Mouse (Mus musculus) kidney, postnatal 36 days (tissue): ENCODE data around the gene Fam180a.

ENCODE experiments used
- DNase-seq, 2 experiments: peaks; one replicate each; pipeline ENCODE4 v3.0.0; 2021 to 2022; ENCODE audit warnings: mixed read lengths in 2 of 2

Gene Fam180a

DNA sequence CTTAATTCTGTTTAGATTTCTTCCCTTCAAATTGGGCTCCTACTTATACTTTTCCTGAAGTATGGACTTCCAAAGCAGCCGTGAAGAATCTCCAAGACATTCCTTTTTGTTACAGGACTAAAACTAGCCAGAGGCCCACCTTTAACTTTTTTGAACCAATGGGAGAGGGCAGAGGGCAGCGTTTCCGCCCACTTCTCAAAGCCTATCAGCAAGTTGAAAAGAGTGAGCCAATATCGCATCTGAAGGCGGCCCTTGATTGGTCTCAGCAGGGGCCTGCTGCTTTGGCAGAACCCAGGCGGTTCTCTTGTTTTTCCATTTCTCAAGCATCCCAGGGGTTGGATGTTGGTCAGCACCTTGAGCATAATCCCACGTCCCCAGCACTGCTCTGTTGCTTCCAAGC, 17.9 kb downstream of the Fam180a start, which contains the start of gene Slc13a4:
Slc13a4 (minus strand) TSS at position 95 of the 400 bp plus-strand sequence.
- no peak for DNase-seq

DNA sequence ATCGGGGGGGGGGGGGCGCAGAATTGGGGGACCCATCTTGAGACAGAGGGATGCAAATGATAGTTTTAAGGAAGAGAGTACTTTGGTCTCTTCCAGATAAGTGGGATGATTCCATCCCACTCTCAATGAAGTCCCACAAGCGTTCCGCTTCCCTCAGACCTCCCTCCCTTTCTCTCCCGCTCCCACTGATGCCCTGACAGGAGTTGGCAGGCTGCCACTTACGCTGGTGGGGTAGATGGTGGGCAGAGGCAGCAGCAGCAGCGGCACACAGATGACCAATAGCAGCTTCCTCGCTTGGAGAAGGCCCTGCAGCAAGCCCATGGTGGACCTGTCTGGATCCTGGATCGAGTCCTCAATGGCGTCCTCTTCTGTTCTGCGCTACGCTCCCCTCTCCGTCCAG, 18.8 kb downstream of the Fam180a start:
- DNase-seq = no peak

DNA sequence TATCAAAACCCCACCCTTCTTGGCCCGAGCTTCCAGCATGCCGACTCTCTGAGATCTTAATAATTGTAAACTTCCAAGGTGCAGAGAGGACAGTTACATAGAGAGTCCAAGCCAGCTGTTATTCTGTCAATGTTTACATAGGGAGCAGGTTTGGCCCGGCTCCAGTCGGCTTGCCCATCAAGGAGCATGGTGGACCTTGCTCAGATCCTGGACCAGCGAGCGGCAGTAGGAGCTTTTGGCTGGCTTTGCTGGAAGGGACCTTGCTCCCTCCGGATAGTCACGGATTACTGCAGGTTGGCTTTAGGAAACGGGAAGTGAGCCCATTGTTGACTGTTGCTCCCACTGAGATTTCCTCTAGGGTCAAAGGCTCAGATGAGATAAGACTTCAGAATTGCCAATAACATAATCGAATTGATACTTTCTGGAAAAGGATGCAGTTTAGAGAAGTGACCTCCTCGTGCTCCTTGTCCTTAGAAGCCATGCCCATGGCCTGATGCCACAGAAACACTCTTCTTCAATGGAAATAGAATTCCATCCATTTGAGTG, 22.5 kb downstream of the Fam180a start:
- DNase-seq = peak; percentile 94 to 96

DNA sequence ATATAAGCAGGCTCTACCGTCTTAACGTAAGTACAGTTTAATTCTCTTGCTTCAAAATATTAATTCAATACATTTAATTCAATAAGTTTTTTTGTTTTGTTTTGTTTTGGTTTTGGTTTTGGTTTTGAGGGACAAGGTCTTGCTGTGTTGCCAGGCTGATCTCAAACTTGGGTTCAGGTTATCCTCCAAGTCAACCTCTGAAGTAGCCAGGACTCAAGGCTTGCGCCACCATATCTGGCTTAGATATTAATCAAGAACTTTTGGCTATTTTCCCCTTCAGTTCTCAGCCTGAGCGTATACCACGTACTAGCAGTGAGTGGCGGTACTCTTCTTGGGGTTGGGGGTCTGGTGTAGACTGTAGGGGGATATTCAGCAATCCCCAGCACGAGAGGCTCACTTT, 23.4 kb downstream of the Fam180a start:
- no peak for DNase-seq

DNA sequence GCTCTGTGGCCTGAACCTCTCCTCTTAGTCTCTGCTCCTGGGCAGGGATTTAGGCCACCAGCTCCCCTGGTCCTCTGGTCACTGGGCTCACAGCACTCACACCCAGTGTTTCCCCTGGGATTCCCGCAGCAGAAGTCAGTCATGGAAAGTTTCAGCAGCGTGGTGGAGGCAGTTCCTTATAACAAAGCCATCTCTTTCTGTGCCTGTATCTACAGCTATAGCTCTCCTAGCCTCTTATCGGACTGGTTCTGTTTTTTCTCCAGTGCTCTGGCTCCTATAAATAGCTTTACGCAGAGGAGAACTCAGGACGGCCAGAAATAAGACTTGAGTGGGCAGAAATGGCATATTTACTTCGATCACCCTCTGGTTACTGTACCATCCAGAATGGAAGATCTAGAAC, 27.6 kb downstream of the Fam180a start:
- DNase-seq = no peak

DNA sequence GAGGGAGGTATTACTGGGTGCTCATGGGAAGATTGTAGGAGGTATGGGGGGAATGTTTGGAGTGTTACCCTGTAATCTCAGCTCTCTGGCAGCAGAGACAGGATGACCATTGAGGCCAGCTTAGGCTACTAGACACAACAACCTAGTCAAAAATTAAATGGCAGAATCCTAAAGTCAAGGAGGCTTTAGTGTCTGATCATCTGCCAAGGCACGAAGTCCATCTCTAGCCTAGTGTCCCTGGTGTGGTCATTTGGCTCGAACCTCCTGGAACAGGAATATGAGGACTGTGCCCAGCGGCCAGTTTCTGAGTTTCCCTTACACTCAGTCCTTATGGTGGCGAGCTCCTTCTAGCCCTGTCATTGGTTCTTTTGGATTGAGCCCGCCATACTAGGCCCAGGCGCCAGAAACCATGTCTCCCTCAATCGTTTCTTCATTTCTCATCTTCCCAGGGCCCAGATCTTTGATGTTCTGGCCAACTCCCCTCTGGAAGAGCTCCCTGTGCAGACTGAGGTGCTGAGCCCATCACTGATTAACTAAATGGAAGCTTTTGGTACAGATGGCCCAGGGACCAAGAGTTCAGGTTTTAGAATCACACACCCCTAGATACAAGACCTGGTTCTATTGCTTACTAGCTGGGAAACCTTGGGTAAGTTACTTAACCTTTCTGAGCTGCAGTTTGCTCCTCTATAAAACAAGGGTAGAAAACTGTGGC, 28.3 kb downstream of the Fam180a start:
- DNase-seq = peak; percentile 77 to 82

GRCm38 (mm10) chr6:35297001-35297400, 28.9 kb downstream of the Fam180a start:
- DNase-seq = peak; percentile 76 to 77

- DNase-seq = no peak
Observed at GRCm38 (mm10) chr6:35294964-35295363, 31.0 kb downstream of the Fam180a start.

DNA sequence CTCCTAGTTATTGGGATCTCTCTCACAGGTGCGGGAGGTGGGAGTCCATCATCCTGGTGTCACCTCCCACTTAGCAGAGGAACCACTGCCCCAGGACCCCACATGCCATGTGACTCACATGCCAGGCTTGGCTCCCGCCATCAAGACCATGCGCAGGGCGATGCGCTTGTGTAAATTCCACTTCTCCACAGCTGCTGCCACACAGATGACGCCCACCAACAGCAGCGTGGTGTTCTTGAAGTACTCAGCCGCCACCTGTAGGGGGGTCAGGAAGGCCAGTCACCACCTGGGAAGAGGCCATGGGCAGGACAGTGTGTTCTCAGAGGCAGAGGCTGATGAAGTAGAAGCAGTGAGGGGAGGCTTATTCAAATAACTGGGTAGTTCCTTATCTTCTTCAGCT, 36.3 kb downstream of the Fam180a start:
- DNase-seq = no peak

GRCm38 (mm10) chr6:35288920-35289319, 37.0 kb downstream of the Fam180a start:
- DNase-seq = no peak

GRCm38 (mm10) chr6:35288114-35288761, 37.7 kb downstream of the Fam180a start:
- DNase-seq = peak; percentile 73 to 83

- peak; percentile 84 for DNase-seq
Observed at GRCm38 (mm10) chr6:35279306-35279705, 46.6 kb downstream of the Fam180a start.

DNA sequence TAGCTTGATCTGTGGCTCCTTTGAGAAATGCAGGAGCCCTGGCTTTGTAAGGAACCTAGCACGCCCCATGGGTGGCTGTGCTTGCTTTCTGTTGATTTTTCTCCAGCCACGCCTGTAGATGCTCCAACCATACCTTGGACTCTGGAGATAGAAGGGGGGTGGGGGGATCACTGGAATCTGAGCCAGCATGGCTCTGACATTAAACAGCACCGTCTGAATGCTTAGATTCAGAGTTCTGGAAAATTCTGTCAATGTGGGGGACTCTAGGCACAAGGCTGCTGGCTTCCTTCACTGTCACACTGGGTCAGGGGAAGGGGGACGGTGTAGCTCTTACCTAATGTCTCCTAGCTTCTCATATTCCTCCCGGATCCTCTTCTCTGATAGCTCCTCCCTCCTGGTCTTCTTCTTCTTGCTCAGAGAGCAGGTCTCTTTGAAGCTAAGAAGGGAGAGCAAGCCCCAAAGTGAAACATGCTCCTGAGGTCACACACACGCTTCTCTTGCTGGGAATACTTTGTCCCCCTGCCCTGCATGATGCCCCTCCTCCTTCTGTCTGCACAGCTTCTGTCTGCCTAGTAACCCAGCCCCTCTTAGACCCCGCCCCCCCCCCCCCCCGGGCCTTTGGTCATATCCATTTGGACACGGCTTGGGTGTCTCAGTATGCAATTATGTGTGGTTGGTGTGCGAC, 47.9 kb downstream of the Fam180a start:
- DNase-seq = no peak

DNA sequence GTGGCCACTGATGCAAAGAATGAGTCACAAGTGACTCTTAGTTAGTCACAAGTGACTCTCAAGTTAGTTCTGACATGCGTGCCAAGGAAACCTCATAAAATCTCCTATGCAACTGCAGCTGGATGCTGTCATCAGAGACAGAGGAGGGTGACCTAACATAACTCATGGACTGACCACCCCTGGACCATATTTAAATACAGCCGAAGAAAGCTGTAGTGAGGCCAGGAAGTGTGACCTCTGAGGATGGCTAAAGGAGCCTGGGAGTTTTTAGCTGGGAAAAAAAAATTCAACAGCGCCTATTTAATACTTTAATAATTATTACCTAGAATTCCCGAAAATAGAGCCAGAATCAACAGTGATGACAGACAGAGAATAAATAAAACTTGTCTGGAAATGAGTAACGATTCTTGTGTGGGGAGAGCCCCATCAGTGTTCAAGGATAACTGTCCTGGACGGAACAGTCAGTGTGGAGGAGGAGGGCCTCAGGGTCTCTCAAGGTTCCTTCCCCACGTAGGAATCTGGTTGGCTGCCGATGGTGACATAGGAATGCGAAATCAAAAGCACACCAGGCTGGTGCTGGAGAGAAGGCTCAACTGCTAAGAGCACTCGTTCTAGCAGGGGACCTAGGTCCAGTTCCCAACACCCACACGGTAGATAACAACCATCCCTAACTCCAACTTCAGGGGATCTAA, 52.4 kb downstream of the Fam180a start:
- DNase-seq = peak; percentile 38 to 60

- DNase-seq = peak; percentile 69 to 74
Observed at GRCm38 (mm10) chr6:35271868-35272765, 53.8 kb downstream of the Fam180a start.

DNA sequence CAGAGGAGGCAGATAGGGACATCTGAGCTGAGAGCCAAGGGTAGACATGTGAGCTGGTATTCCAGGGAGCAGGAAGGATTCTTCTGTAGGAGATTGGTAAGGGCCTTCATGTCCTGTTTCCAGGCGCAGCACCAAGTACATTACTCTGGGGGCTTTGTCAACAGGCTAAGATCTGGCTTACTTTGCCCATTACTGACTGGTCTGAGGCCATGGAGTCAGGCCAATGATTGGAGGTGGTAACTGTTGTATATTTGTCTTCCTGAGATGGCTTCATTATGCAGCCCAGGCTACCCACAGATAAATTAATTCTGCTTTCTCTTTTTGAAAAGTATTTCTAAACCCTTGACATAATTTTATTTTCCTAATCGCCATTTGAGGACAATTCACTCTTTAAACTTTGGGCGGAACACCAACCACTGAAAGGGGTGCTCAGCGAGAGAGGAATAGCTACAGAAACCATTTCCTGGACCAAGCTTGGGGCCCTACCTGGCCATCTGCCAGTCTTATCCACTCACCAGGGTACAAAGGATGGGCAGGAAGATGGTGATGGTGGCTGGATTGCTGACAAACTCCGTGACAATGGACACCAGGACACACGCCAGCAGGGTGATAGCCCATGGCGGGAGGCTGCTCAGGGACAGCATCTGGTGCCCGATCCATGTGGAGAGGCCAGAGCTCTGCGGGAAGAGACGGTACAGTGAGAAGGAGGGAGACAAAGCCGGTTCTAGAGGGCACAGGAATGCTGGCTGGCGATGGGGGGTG, 54.7 kb downstream of the Fam180a start:
- DNase-seq = no peak

GRCm38 (mm10) chr6:35269643-35270042, 56.3 kb downstream of the Fam180a start:
- DNase-seq = no peak

GRCm38 (mm10) chr6:35268711-35269110, 57.2 kb downstream of the Fam180a start:
- no peak for DNase-seq

DNA sequence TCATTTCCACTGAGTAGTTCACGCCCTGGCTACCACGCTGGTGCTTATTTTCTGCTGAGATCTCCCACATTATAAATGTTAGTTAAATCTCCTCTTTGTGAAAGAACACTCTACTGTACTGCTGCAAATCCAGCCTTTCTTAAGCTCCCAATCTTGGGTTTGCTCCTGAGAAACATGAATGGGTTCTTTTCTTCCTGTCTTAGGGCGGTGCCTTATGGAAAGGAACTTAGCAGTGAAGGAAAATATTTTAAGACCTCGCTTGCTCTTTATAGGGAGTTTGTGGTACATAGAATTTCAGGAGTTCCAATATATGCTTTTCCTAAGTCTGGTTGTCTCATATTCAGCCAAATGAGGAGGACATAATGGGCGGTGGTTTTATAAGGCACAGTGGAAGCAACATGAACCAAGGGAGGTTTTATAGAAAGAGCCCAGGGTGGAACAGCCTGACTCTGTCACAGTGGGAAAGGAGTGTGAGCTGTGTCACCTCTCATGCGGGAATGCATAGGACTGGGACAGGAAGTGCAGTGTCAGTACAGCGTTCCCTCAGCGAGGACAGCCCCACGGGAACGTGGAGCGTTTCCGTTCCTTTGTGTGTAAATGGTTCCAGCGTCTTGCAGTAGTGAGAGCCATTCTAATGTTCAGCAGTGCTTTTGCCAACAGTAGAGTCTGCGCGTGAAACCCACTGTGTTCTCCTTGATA, 60.2 kb downstream of the Fam180a start:
- no peak for DNase-seq
